Mouse (Mus musculus): ENCODE results near the gene Synpr.

Synpr gene

DNA sequence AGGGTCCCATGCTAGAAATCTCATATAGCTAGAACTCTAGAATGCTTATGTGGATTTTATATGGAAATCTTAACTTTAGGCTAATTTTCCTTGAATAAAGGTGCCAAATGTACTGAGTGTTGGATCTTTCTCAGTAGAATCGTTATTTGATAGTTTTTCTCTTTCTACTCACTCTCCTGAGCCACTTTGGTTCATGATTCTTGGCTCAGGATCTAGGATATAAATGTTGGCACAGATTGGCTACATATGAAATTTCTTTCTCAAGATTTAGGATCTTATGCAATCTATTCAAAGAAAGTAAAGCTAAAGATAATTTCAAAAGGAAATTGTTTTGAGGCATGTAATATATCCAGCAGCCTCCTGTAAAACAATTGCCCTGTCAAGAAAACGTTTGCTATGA, 263.2 kb downstream of the Synpr start:
- DNase-seq (ENCODE audit: extremely low read depth, low read depth), result no peak

- no peak for DNase-seq (ENCODE audit: extremely low read depth, low read depth)
Measured at GRCm38 (mm10) chr14:13551209-13551608, 266.6 kb downstream of the Synpr start.

GRCm38 (mm10) chr14:13553616-13554370, 269.2 kb downstream of the Synpr start:
- no peak for DNase-seq (ENCODE audit: extremely low read depth, low read depth)

- DNase-seq (ENCODE audit: extremely low read depth, low read depth), result no peak
Measured at GRCm38 (mm10) chr14:13554631-13555030, 270.1 kb downstream of the Synpr start.

- DNase-seq (ENCODE audit: extremely low read depth, low read depth), result no peak
Measured at GRCm38 (mm10) chr14:13558117-13558516, 273.5 kb downstream of the Synpr start.

GRCm38 (mm10) chr14:13567250-13567649, 282.7 kb downstream of the Synpr start:
- peak; percentile 15 for DNase-seq (ENCODE audit: extremely low read depth, low read depth)

DNA sequence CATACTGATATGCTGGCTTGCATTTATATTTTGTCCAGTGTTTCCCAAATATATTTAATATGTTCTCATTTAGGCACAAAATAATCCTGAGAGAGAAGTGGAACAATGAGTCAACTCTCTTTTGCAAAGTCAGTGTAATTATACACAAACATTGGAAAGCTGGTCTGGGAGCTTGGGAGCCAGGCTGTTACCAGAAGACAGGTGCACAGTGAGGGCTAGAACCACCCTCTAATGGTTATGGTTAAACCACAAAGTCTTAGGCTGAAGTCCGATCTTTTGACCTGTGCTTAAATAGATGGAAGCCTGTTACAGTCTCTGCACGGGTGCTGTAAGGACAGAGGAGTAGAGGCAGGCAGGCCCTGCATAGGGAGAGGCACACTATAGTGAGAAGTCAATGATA, 283.4 kb downstream of the Synpr start:
- no peak for DNase-seq (ENCODE audit: extremely low read depth, low read depth)

DNA sequence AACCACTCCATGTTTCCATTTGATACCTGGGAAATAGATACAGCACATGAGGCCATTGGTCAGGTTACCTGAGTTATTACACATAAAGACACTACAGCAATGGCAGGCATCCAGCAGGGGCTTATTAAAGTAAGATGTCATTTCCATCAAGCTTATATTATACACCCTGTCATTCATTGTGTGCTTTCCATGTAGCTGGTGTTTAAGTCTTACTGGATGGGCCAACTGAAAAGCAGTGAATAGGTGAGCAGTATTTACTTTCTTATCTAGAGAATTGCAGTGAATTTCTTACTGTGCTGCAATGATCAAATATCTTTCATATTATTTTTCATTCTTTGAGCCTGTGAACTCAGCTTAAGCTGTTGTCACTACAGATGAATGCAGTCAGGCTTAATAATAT, 287.4 kb downstream of the Synpr start:
- DNase-seq (ENCODE audit: extremely low read depth, low read depth), result no peak

DNA sequence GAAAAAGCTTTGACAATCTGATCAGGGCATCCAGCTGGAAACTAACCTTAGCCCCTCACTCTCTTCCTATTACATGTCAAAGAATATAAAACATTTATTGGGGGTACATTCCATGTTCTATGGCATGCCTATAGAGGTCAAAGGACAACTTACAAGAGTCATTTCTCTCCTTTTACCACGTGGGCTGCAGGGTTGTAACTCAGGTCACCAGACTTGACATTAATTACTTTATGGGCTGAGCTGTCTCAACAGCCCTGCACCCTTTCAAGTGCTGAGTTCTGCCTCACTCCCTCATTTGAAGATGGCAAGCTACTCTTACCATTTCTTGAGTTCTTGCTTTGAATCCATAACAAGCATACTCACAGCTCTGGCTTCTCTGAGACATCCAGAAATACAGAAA, 287.9 kb downstream of the Synpr start:
- no peak for DNase-seq (ENCODE audit: extremely low read depth, low read depth)

GRCm38 (mm10) chr14:13578101-13578500, 293.5 kb downstream of the Synpr start:
- no peak for DNase-seq (ENCODE audit: extremely low read depth, low read depth)

- DNase-seq (ENCODE audit: extremely low read depth, low read depth), result peak; percentile 65
Measured at GRCm38 (mm10) chr14:13578744-13579143, 294.2 kb downstream of the Synpr start.

DNA sequence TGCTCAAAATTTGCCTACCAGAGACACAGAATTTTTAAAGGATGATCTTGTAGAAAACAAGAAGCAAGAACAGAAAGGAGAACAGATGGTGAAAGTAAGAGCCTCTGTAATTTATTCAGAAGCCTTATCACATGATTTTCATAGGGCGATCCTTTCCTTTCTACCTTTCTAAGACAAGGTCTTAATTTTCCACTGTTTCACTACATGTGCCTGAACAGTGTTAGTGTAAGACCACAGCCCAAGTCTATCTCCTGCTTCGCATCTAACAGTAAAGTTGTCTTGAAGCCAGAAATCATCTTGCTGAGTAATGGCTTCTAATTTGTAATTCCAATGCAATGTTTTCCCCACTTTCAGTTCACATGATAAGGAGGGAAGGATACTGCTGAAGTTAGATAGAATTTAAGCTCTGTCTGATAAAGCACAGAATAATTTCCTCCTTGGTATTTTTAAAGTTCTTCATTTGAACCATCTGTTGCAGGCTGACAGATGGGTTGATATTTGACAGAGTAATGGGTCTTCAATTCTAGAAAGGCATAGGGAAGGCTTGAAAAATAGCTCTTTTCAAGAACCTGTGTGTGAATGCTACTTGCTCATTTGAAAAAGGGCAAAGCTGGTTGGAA, 308.9 kb downstream of the Synpr start:
- no peak for DNase-seq (ENCODE audit: extremely low read depth, low read depth)

DNA sequence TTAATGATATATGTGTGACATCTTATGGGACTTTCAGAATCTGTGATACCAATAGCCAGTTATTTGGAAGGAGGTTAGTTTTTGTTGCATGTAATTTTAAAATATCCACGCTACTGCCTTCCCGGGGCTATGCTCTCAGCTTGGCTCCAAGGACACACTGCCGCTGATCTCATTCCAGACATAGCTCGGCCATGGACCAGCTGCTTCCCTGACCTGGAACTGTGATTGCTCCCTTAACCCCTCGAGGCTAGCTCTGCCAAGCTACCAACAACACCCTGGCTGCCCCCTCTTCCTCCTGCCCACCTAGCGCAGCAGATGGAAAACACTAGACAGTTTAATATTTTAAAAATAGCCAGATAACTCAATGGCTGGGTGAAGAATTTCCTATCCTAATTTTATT, 311.7 kb downstream of the Synpr start:
- DNase-seq (ENCODE audit: extremely low read depth, low read depth), result no peak

- no peak for DNase-seq (ENCODE audit: extremely low read depth, low read depth)
Measured at GRCm38 (mm10) chr14:13597204-13597603, 312.6 kb downstream of the Synpr start.

- no peak for DNase-seq (ENCODE audit: extremely low read depth, low read depth)
Measured at GRCm38 (mm10) chr14:13620531-13620930, 336.0 kb downstream of the Synpr start.

- no peak for DNase-seq (ENCODE audit: extremely low read depth, low read depth)
Measured at GRCm38 (mm10) chr14:13649865-13650264, 365.3 kb downstream of the Synpr start.

- no peak for DNase-seq (ENCODE audit: extremely low read depth, low read depth)
Measured at GRCm38 (mm10) chr14:13651039-13651438, 366.5 kb downstream of the Synpr start.

DNA sequence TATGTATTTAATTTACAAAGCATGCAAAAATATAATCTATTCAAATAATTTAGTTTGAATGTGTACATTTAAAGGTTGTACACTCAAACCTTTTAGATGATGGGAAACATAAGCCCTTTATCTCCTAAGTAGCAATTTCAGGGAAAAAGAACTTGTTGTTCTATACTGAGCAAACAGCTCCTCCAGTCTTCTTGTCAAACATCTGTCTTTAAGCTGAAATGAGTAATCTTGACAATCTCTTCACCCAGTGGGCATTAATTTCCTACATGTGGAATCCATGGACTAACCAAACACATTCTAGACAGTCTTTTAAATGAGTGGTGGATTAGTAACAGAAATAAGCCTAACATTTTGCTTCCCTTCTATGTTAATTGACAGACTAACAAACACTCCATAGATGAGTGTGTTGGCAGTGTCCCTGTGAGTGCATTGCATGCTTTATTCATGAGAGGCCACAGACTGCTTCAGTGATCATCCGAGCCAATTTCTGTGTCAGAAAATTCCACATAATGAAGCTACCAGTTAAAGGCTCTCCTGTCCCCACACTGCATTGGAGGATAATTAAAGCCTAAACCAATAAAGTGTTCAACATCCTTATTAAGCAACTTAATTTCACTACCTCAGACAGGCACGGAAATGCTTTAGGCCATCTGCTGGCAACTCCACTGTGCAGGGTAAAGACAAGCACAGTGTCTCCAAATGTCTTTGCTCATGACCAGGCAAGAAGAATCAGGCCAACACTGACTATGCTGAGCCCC, 367.1 kb downstream of the Synpr start:
- no peak for DNase-seq (ENCODE audit: extremely low read depth, low read depth)
